Mouse (Mus musculus): ENCODE results near the gene Gm11985.

The Gm11985 gene

DNA sequence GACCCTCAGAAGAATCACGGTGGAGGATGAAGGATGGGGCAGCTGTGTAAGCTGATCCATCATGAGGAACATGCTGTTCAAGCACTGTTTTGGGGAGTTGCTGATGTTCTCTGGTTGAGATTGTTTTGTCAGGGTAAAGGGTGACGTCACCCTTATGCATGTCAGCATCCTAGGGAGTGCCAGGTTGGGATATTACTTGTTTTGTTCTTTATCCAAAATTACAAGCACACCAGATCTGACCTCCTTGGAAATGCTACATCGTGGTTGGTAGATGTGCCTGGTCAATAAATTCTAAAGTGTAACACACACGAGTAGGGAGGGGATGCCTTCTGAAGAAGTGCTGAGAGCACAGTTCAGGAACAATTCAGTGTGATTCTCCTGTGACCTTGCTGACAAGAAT, 31.9 kb downstream of the Gm11985 start:
- no peak for DNase-seq (ENCODE audit: low read depth, low spot score)

DNA sequence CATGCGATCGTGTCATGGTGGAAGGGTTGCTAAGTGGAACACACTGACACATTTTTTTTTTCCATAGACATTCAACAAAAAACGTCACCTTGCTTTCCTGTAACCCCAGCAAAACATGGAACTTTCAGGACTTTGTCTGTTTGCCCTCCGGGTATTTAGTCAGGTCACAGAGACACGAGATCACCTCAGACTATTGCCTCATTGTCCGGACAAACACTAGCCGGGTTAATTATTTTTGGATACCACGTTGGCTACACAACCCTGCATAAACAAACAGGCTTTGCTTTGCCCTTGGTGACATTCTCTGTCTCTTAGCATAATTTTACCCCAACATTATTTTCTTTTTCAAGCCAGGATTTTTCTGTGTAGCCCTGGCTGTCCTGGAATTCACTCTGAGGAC, 35.3 kb downstream of the Gm11985 start:
- no peak for DNase-seq (ENCODE audit: low read depth, low spot score)

DNA sequence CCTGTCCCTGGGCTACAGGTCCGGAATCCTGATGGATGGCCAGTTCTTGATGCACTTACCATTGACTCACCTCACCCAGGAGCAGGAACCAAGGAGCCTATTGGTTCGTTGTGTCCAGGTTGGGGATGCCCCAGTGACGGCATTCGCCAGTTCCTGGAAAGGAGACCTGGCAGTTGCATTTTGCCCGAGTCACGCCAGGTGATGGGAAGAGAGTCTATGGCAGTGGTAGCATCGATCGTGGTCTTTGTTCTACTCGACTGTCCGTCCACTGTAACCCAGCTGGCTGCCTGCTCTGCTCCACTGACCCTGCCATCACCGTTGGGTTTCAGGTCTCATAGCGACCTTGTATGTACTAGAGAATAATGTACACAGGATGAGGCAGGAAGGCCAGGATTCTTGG, 36.0 kb downstream of the Gm11985 start:
- no peak for DNase-seq (ENCODE audit: low read depth, low spot score)

DNA sequence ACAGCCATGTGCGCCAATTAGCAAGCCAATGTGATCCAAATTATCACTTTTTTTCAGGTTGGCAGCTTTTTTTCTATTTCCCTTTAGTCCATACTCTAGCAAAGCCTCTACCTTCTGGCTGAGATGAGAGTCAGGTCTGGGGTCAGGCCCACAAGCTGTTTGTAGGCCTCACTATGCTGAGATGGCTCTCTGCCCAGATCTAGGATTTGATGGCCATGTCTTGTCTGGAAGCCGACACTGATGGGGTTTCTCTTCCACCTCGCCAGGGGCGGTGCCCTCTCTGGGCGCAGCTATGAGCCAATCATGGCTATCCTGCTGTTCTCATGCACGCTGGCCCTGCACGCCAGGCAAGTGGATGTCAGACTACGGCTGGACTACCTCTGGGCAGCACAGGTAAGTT, 37.9 kb downstream of the Gm11985 start:
- no peak for DNase-seq (ENCODE audit: low read depth, low spot score)

DNA sequence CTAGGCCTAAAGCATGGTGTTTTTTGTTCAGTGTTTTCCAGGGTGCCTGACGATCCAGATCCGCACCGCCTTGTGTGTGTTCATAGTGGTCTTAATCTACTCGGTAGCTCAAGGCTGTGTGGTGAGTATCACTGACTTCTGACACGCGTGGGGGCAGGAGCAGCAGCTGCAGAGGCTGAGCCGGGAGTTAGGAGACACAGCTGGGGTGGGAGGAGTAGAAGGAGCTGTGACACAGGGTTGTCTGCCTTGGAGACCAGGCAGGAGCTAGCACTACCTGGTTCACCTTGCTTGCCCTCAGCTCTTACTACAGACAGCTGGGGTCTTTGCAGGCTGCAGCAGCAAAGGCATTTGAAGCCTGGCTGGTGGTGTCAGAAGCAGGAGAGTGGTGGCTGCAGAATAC, 38.9 kb downstream of the Gm11985 start:
- DNase-seq (ENCODE audit: low read depth, low spot score), result no peak

DNA sequence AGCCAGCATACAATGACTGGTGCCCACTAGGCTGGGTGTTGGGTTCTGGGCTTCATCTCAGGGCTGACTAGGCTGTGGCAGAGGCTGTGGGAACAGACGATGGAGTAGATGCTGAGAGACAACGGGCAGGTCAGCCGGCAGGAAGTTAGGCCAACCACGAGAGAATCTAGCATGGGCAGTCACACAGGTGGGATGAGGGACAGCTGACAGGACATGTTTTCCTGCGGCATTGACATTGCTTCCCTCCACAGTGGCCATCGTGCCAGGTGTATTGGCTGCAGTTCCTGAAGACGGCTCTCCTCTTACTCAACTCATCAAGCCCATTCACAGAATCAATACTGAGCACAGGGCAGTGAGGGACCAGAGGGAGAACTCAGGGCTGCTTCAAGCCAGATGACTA, 40.4 kb downstream of the Gm11985 start:
- no peak for DNase-seq (ENCODE audit: low read depth, low spot score)

DNA sequence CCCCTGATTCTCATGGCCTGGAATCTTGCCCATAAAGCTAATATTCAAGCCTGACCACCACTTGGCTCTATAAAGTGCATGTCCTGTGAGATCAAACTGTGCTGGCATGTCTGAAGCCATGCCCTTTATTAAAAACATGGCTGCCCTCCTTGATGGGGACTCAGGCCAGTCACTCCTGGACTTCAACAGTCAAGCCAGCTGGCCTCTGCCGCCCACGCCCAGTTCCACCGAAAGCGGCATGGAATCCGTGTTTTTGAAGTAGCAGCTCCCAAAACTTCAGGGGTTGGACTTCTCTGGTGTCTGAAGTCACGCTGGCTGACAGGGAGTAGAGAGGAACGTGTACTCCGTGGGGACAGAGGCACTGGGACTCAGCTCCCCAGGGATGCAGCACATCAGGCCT, 40.8 kb downstream of the Gm11985 start:
- DNase-seq (ENCODE audit: low read depth, low spot score), result no peak

DNA sequence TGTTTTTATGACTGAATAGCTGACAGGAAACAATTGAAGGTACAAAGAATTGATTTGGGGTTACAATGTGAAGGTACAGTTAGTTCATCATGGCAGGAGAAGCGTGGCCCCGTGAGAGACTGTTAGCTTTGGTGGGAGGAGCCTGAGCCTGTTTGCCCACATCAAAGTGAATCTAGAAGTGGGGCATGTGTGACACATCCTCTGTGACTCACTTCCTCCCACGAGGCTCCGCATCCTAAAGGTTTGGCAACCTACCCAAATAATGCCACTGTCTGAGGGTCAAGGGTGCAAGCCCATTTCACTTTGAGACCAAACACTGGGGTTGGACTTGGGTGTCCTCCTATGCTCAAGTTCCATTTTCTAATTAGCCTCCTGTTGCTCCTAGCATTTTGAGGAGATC, 43.1 kb downstream of the Gm11985 start:
- no peak for DNase-seq (ENCODE audit: low read depth, low spot score)

DNA sequence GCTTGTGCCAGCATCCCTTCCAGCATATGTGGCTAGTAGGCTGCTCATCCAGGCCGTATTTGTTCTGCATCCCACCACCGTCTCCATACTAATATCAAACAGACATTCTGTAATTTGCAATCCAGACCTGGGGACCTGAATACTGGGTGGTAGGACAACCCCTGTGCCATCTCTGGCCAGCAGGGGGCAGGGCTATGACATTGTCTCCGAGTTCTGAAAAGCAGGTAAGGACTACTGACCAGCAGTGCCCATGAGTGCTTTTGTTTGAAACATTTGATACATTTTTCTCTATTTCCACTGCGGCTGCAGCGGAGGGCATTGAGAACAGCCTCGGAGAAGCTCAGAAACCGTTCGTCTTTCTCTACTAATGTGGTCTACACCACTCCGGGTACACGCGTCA, 44.0 kb downstream of the Gm11985 start:
- peak; percentile 36 for DNase-seq (ENCODE audit: low read depth, low spot score)

DNA sequence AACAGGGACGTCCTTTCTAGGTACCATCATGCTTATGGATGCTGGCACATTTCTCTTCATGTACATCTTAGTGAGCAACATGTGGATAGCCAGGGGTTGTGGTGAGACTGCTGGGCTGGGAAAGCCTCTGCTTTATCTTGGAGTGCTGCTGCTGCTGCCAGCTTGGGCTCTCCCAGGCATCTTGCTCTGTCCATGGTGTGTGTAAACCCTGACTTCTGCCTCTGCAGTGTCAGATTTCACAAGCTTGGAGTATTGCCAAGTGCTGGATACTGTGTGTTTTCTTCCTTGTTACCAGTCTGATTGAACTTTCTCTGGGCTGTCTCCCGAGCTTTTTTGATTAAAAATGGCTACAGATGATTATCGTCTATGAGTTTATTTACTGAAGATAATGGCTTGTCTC, 45.6 kb downstream of the Gm11985 start:
- DNase-seq (ENCODE audit: low read depth, low spot score), result peak; percentile 24

DNA sequence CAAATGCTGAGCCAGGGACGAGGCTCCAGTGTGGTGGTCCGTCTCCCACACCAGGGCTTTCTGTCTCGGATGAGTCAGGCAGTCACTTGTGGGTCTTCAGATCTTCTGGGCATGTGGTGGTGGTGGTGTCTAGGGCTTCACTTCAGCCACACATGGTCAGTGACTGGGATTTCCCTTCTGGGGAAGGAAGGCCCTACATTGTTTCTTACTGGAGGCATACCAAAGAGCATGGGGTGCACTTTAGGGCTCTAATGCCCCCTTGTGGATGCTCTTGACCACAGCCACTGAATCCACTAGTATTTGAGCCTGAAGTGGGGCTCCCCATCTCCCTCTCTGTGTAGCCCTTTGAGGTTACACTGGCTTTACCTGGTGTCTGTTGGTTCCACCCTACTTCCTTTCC, 47.9 kb downstream of the Gm11985 start:
- DNase-seq (ENCODE audit: low read depth, low spot score), result peak; percentile 69

DNA sequence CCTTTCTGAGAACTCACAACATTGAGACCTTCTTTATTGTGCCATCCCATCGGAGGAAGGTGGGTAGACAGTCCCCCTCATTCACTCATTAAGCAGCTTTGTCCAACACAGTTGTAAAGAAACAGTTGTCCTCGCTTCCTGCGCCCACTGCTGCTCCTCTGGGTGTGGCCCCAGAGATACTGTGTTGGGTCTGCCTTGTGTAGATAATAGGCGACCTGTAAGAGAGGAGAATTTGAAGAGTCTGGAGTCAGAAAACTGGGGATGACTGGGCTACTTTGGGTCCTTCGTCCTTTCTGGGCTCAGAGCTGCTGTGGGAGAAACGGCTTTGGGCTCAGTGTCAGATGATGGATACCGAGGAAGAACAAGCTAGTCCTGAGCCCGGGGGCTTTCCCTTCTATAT, 50.0 kb downstream of the Gm11985 start:
- no peak for DNase-seq (ENCODE audit: low read depth, low spot score)

DNA sequence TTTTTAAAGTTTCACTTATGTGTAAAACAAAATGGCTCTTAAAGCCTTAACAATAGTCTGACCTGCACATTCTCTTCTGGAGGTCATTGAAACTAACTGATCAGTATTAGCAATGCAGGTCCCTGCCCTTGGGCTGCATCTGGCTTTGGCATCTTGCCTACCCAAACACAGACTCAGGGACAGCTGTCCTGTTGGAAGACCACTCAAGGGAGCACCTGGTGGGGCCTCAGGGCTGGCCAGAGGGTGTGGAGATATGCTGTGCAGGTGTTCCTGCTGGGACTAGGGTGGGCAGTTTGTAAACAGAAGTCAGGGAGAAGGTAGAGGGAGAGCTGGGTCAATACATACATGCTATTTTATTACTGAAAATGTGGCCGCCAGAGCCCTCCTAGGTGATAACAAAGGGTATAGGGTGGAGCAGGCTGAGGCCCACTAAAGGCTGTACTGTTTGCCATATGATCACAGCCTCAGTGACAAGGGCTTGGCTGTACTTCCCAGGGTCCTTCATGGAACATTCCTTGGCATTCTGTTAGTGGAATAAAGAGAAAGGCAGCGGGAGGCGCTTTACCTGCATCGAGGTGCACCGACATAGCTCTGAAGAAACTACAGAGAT, 52.0 kb downstream of the Gm11985 start:
- DNase-seq (ENCODE audit: low read depth, low spot score), result no peak

DNA sequence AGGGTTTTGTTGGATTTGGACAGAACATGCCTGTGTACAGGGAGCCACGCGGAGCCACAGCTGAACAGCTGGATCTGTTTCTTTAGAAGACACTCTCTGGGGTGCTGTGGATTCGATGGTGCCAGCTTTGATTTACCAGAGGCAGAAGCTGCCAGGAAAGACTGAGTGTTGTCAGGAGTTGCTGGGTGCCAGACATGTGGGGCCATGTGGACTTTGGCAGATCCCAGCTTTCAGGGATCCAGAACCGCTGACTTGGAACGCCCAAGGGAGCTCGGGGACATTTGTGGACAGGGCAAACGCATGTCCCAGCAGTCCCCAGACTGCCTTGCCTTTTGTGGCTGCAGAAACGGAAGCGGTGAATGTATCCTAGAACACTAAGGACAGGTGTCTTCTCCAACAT, 52.6 kb downstream of the Gm11985 start:
- no peak for DNase-seq (ENCODE audit: low read depth, low spot score)

DNA sequence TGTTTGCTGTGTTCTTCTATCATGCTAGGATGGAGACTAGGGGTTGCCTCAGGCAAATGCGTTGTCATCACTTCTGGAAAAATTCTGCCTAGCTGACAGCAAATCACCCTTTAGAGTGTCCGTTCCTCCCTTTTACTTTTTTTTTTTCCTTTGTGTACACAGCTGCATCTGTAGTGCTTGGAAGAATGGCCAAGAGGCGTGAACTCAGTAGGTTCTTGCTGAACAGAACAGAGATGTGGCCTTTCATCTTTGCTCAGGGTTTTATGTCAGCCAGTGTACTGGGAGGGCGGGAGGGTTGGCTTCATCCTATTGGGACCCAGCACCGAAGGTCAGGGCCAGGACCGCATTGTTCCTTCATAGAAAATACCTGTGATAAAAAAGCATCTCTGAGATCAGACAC, 53.1 kb downstream of the Gm11985 start:
- no peak for DNase-seq (ENCODE audit: low read depth, low spot score)

DNA sequence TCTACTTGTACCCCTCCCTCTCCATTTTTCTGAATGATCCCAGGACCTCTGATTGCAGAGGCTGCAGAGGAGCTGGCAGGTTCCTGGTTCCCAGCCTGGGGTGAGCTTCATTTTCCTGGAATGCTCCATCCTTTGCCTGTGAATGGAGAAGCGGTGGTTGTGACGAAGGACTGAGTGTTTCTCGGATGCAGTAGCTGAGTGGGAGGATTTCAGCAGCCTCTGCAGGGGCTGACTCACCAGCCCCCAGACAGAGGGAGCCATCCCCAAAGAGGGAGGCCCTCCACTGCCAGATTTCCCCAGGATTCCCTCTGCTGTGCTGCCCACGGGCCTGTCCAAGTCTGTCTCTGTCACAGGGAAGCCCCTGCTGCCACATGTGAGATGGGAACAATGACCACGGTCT, 54.0 kb downstream of the Gm11985 start:
- DNase-seq (ENCODE audit: low read depth, low spot score), result no peak

DNA sequence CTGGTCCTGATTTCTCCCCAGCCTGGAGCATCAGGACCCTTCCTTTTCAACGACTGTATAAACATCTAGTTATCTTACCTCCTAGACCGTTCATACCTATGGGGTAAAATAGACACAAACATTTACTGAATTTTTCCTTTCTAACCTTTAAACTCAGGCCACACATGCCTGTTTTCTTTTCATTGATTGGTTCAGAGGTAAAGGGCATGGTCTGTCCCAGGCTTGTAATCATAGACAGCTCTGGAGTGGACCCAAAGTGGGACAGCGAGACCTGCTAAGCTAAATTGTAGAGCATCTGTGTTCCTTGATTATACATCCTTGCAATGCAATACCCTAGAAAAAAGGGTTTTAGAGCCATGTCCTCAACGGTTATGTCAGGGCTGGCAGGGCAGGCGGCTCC, 54.6 kb downstream of the Gm11985 start:
- DNase-seq (ENCODE audit: low read depth, low spot score), result no peak
